Mouse (Mus musculus) heart, embryonic 15.5 days (tissue): ENCODE measurements around the gene Abcc8. TPM values are rescaled to one million over a fixed set of nuclear protein-coding genes. Genes with fewer than 3 reads are reported as not detected.
"Not testable (repeated sequence)": the region's sequence is repeated elsewhere in the genome, so short reads cannot be mapped to it uniquely, and the experiment has no call there.

Experiments
- ATAC-seq: fragments of 200-750 bp; cut with Nextera tagmentation; replicated peaks from 2 replicates; pipeline ENCODE4 v1.8.0; 2017; ENCODE audit warnings: low read depth, moderate TSS enrichment; ENCODE audit not compliant: insufficient number of reproducible peaks, insufficient read depth, low FRiP score
- H3K27ac ChIP-seq: fragments of 300-500 bp; sonication (generic); 2 replicates; pipeline ENCODE4 v1.5.1; 2015; ENCODE audit warnings: mild to moderate bottlenecking, inconsistent platforms
- H3K27me3 ChIP-seq: fragments of 300-500 bp; sonication (generic); 2 replicates; pipeline ENCODE4 v1.6.1; 2015; ENCODE audit warnings: inconsistent platforms
- H3K36me3 ChIP-seq: fragments of 300-500 bp; sonication (generic); 2 replicates; pipeline ENCODE4 v1.6.1; 2015; ENCODE audit warnings: mild to moderate bottlenecking, inconsistent platforms
- H3K4me1 ChIP-seq: fragments of 300-500 bp; sonication (generic); replicated peaks from 2 replicates; pipeline ENCODE4 v1.6.1; 2015; ENCODE audit warnings: inconsistent platforms
- H3K4me2 ChIP-seq: fragments of 300-500 bp; sonication (generic); 2 replicates; pipeline ENCODE4 v1.6.1; 2015; ENCODE audit warnings: inconsistent platforms, mild to moderate bottlenecking, moderate library complexity
- H3K4me3 ChIP-seq: fragments of 300-500 bp; sonication (generic); 2 replicates; pipeline ENCODE4 v1.5.1; 2015; ENCODE audit warnings: mild to moderate bottlenecking, inconsistent platforms
- H3K9ac ChIP-seq: fragments of 300-500 bp; sonication (generic); 2 replicates; pipeline ENCODE4 v1.6.1; 2015; ENCODE audit warnings: mild to moderate bottlenecking, inconsistent platforms
- H3K9me3 ChIP-seq: fragments of 300-500 bp; sonication (generic); replicated peaks from 2 replicates; pipeline ENCODE4 v1.6.1; 2016; ENCODE audit warnings: inconsistent platforms
- WGBS: fragments of 180-500 bp; shearing (Covaris S2); methylation state at CpG from one replicate; pipeline ENCODE4 v1.1.7; 2015; ENCODE audit warnings: mixed read lengths; 5-methylcytosine and 5-hydroxymethylcytosine counted together
- polyA plus RNA-seq: library from polyadenylated mRNA; unstranded; fragments of >200 nt; fragmentation: Nextera tagmentation; extraction: Ambion mirVana; gene quantifications from 2 replicates; pipeline ENCODE4 v1.2.1, GENCODE M21; 2015

The Abcc8 gene
- polyA plus RNA-seq, 1 experiment from 2014 or later = 18.1 TPM

DNA sequence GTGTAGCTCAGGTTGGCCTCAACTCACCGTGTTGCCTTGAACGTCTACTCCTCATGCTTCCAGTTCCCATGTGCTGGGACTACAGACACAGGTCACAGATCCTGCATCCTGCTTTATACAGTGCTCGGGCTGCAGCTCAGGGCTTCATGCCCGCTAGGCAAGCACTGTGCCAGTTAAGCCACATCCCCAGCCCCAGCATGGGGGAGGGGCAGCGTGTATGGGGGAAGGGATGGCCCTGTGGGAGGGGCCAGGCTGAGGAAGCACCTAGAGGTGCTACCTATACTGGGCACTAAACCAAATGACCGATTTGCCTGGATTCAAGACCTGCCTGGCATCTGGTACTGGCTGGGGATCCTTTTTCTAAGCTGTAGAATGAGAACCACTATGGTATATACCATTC is 20.2 kb upstream of the Abcc8 start:
- no peak overlapping the region for H3K4me3 ChIP-seq
- H3K27me3 ChIP-seq = no peaks in the 10 kb centered on the region; the same call in 1 of the 2 replicates
- WGBS = 74% methylated on average over 6 of the region's 6 CpGs
- H3K9ac ChIP-seq = no peak overlapping the region
- no peak overlapping the region for H3K4me2 ChIP-seq
- ATAC-seq = no peak
- H3K9me3 ChIP-seq = no peaks in the 10 kb centered on the region
- no peaks in the 10 kb centered on the region for H3K4me1 ChIP-seq
- H3K36me3 ChIP-seq = no peaks in the 10 kb centered on the region
- H3K27ac ChIP-seq = no peak overlapping the region

GRCm38 (mm10) chr7:46195356-46195755 is 15.5 kb upstream of the Abcc8 start:
- Histone ChIP-seq H3K4me1 (0 out of 2 replicates have a peak, but pooled peaks cover 3% of the 10 kb centered on the region), H3K27me3 (no peaks in the 10 kb centered on the region), H3K9ac (no peak overlapping the region), H3K27ac (no peak overlapping the region), H3K4me2 (no peak overlapping the region), H3K4me3 (no peak overlapping the region), H3K36me3 (no peaks in the 10 kb centered on the region), H3K9me3 (no peaks in the 10 kb centered on the region)
- WGBS = 83% methylated on average over 5 of the region's 5 CpGs
- no peak for ATAC-seq

DNA sequence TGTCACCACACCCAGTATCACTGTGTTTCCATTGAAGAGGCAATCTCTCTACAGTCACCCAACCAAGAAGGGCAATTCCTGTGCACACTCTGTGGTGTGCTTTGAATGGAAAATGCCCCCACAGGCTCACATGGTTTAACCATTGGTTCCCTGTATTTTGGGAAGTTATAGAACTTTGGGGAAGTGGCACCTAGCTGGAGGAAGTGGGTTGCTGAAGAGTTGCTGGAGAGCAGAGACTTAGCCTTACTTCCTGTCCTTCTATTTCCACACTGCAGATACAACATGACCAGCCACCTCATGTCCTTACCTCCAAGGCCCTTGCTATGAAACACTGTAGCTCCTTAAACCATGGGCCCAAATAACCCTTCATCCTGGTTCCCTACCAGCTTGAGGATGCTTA is 4.4 kb upstream of the Abcc8 start:
- H3K27me3 ChIP-seq = peaks cover 34% of the 10 kb centered on the region
- peaks cover 11% of the 10 kb centered on the region for H3K4me1 ChIP-seq
- no peaks in the 10 kb centered on the region for H3K36me3 ChIP-seq
- H3K9me3 ChIP-seq = no peaks in the 10 kb centered on the region
- no peak overlapping the region for H3K4me3 ChIP-seq
- no peak overlapping the region for H3K9ac ChIP-seq
- no peak for ATAC-seq
- no peak overlapping the region for H3K4me2 ChIP-seq
- no peak overlapping the region for H3K27ac ChIP-seq

- Histone ChIP-seq H3K4me3 (no peak overlapping the region), H3K36me3 (no peaks in the 10 kb centered on the region), H3K27ac (no peak overlapping the region), H3K27me3 (peaks cover 56% of the 10 kb centered on the region), H3K9ac (no peak overlapping the region), H3K4me2 (no peak overlapping the region), H3K9me3 (no peaks in the 10 kb centered on the region), H3K4me1 (peaks cover 11% of the 10 kb centered on the region)
- WGBS = 4% methylated on average over 3 of the region's 3 CpGs
- no peak for ATAC-seq
Observed at GRCm38 (mm10) chr7:46181590-46181989, 1.8 kb upstream of the Abcc8 start.

GRCm38 (mm10) chr7:46168980-46169379 is 10.9 kb downstream of the Abcc8 start:
- not testable (repeated sequence) for H3K9me3 ChIP-seq, H3K27me3 ChIP-seq, ATAC-seq, H3K4me3 ChIP-seq, H3K9ac ChIP-seq, H3K4me1 ChIP-seq, H3K36me3 ChIP-seq, H3K27ac ChIP-seq, H3K4me2 ChIP-seq
- 81% methylated on average over 1 of the region's 1 CpGs for WGBS

DNA sequence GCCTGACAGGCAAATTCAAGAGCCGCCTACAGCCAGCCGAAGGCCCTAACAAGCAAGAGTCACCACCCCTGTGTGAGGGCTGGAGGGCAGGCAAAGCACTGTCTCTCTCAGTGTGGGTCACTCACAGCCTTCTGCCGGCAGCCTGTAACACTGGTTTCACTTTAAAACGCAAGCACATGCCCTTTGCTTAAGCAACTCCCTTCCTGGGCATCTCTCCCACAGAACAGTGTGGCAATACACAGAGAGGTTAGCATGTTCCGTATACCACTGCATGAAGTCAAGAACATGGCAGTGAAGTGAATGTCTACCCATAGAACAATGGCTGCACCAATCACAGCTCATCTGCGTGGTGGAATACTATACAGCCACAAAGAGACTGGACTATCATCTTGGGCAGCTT is 11.4 kb downstream of the Abcc8 start:
- no peaks in the 10 kb centered on the region for H3K4me1 ChIP-seq
- H3K27ac ChIP-seq = no peak overlapping the region
- no peak overlapping the region for H3K4me3 ChIP-seq
- no peaks in the 10 kb centered on the region for H3K9me3 ChIP-seq
- H3K4me2 ChIP-seq = no peak overlapping the region
- H3K36me3 ChIP-seq = no peaks in the 10 kb centered on the region
- H3K27me3 ChIP-seq = no peaks in the 10 kb centered on the region
- WGBS = 85% methylated on average over 6 of the region's 6 CpGs
- H3K9ac ChIP-seq = no peak overlapping the region
- no peak for ATAC-seq

DNA sequence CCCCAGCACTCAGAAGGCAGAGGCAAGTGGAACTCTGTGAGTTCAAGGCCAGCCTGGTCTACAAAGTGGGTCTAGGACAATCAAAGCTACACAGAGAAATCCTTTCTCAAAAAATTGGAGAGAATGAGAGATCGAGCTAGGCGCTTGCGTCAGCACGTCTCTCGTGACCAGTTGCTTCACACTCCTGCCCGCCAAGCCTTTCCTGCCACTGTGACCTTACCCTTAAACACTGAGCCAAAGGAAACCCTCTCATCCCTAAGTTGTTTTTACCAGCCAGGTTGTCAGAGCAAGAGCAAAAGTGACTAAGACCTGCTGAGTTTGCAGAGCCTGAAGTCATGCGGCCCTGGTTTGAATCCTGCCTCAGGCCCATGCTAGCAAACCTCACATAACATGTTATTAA is 11.9 kb downstream of the Abcc8 start:
- Histone ChIP-seq H3K9ac (no peak overlapping the region), H3K9me3 (no peaks in the 10 kb centered on the region)
- WGBS = 85% methylated on average over 7 of the region's 7 CpGs

DNA sequence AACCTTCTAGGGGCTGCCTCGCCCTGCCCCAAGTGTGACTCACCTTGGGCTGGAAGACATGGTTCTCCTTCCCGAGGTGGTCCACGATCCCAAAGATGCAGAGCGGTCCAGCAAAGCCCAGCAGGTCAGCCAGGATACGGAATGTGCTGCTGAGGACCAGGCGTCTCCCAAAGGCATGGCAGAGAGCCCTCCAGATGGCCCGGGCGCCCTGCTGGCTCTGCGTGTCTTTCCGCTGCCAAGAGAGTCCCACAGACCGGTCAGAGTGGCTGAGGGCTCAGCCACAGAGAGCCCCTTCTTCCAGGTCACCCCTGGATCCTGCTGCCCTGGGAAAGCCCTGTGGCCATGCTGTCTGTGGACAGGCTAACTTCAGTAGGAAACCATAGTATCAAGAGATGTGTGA is 14.0 kb downstream of the Abcc8 start:
- no peak overlapping the region for H3K27ac ChIP-seq
- no peak overlapping the region for H3K4me3 ChIP-seq
- no peak overlapping the region for H3K4me2 ChIP-seq
- H3K9ac ChIP-seq = no peak overlapping the region
- no peaks in the 10 kb centered on the region for H3K9me3 ChIP-seq
- 92% methylated on average over 11 of the region's 11 CpGs for WGBS
- no peaks in the 10 kb centered on the region for H3K27me3 ChIP-seq
- no peaks in the 10 kb centered on the region for H3K36me3 ChIP-seq
- ATAC-seq = no peak
- H3K4me1 ChIP-seq = peaks cover 18% of the 10 kb centered on the region

More for the DNA sequence above, 11.9 kb downstream of the Abcc8 start:
- Histone ChIP-seq H3K27me3 (no peaks in the 10 kb centered on the region), H3K4me1 (peaks cover 3% of the 10 kb centered on the region), H3K4me3 (no peak overlapping the region), H3K4me2 (no peak overlapping the region), H3K36me3 (no peaks in the 10 kb centered on the region), H3K27ac (no peak overlapping the region)
- ATAC-seq = no peak

DNA sequence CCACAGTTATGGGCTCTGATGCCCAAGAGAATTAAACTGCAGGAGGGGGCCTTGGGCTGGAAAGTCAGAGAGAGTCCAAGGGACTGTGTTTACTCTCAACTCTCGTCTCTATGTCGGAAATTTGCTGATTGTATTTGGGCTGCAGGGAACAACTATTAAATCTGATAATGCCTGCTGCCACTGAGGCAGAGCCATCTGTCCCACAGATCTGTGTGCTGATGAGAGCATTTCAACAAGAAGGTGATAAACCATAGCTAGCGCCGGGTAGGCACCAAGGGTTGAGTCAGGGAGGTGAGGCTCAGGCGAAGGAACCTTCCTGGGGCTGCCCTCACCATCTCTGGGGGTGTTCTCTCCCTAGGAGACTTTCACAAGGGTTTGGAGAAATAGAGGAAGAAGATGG is 17.1 kb downstream of the Abcc8 start:
- H3K27me3 ChIP-seq = no peaks in the 10 kb centered on the region
- H3K27ac ChIP-seq = peak overlapping the region; percentile 87
- H3K4me2 ChIP-seq = peak overlapping the region; percentile 45
- H3K36me3 ChIP-seq = no peaks in the 10 kb centered on the region
- no peaks in the 10 kb centered on the region for H3K9me3 ChIP-seq
- H3K4me1 ChIP-seq = peaks cover 22% of the 10 kb centered on the region
- H3K4me3 ChIP-seq = no peak overlapping the region
- WGBS = 62% methylated on average over 5 of the region's 5 CpGs
- no peak for ATAC-seq
- no peak overlapping the region for H3K9ac ChIP-seq

GRCm38 (mm10) chr7:46162132-46162727 is 17.6 kb downstream of the Abcc8 start:
- WGBS = 41% methylated on average over 11 of the region's 11 CpGs
- Histone ChIP-seq H3K4me2 (peak overlapping the region; percentile 45), H3K4me3 (no peak overlapping the region), H3K27ac (peak overlapping the region; percentile 87), H3K9me3 (no peaks in the 10 kb centered on the region), H3K27me3 (no peaks in the 10 kb centered on the region), H3K4me1 (peaks cover 22% of the 10 kb centered on the region), H3K36me3 (no peaks in the 10 kb centered on the region), H3K9ac (no peak overlapping the region)
- ATAC-seq = peak; percentile 78

GRCm38 (mm10) chr7:46161615-46162014 is 18.2 kb downstream of the Abcc8 start:
- peak; percentile 62 for ATAC-seq
- no peaks in the 10 kb centered on the region for H3K36me3 ChIP-seq
- peaks cover 22% of the 10 kb centered on the region for H3K4me1 ChIP-seq
- WGBS = 22% methylated on average over 3 of the region's 3 CpGs
- H3K9me3 ChIP-seq = no peaks in the 10 kb centered on the region
- H3K27me3 ChIP-seq = no peaks in the 10 kb centered on the region
- H3K4me3 ChIP-seq = no peak overlapping the region
- H3K27ac ChIP-seq = peak overlapping the region; percentile 87
- no peak overlapping the region for H3K9ac ChIP-seq
- peak overlapping the region; percentile 45 for H3K4me2 ChIP-seq

DNA sequence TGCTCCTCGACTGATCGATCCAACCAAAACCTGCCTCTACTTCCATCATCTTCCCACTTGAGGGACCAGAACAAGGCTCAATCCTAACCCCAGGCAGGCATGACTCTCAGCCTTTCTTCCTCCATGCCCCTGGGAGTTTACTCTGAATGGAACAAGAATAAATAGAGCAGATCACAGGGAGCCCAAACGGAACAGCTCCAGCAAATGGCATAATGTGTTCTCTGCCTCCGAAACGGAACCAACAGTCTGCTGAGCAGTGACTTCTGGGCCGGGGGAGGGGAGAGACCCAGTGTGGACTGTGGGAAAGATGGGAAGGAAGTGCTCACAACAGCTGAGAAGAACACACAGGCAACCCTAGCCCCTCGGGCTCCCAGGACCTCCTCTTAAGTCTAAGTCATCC is 22.1 kb downstream of the Abcc8 start:
- H3K4me1 ChIP-seq = peaks cover 18% of the 10 kb centered on the region
- no peak overlapping the region for H3K9ac ChIP-seq
- H3K36me3 ChIP-seq = no peaks in the 10 kb centered on the region
- no peak overlapping the region for H3K4me3 ChIP-seq
- no peaks in the 10 kb centered on the region for H3K27me3 ChIP-seq
- no peak overlapping the region for H3K27ac ChIP-seq
- H3K4me2 ChIP-seq = no peak overlapping the region
- H3K9me3 ChIP-seq = no peaks in the 10 kb centered on the region
- ATAC-seq = no peak
- 67% methylated on average over 7 of the region's 7 CpGs for WGBS
